ENCODE assay signal across 7 mouse cellular contexts in the genomic region with DNA sequence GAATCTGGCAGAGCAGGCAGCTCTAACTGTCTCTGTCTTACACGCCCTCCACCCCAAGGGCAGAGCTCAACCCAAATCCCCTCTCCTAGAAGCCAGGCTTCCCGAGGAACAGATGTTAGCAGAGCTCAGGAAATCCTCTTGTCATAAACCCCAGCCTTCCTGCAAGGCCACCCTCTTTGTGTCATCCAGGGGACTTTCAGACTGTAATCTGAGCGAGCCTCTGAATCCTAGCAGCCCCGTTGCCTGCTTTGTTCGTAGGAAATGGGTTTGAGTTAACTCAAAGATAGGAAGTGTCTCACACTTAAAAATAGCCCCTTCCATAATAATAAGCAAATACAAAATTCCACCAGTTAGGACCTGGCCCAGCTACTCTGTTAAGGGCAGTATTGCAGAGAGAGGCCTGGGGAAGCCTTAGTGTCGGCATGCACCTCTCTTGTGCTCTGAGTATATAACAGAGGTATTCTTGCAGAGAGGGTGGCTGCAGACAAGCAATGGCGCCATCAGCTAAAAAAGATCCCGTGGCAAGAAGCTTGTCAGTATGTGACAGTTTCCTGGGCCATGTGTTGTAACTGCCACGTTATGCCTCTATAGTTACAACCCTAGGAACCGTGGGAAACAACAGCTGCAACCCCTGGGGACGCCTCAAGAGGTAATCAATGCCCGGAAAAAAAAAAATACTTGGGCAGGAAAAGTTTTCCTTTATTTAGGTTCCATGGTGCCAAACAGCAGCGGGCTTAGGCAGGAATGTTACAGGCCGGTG. TPM values are rescaled to one million over a fixed set of nuclear protein-coding genes. Genes with fewer than 3 reads are reported as not detected.
DNase-seq lines count a peak whose midpoint lies in the region; ATAC-seq and TF ChIP-seq lines count a peak whose summit lies in the region.

No protein-coding gene starts in this region.

- peak; percentile 33 to 51 for DNase-seq in spleen, postnatal 36 days (ENCODE audit: low spot score in 2 of 2)
- DNase-seq in spleen, adult 12 weeks (ENCODE audit: low spot score), result no peak
- no peak for DNase-seq in liver, embryonic 13.5 days
- peak; percentile 61 for DNase-seq in thymus, adult 2 months
- DNase-seq in gastrocnemius, postnatal 14 days, result no peak
- no peak for DNase-seq in layer of hippocampus, adult 9-11 months

- H3K27ac ChIP-seq in heart, embryonic 16.5 days (ENCODE audit: low read length), result peak overlapping the region; percentile 86
- H3K27ac ChIP-seq in liver, embryonic 13.5 days, result peak overlapping the region; percentile 82
- H3K27ac ChIP-seq in thymus, adult 2 months (ENCODE audit: control insufficient read depth, insufficient read depth, low read length), result peak overlapping the region; percentile 97

- intact Hi-C loops in gastrocnemius, postnatal 14 days (cut with DNase I; ENCODE audit: low total_unique reads), result no loop called here

- TF ChIP-seq POLR2A in thymus, adult 2 months (IDR thresholded peaks at IDR 0.05; ENCODE audit: control insufficient read depth, extremely low read depth, insufficient read depth, low read length, poor library complexity), result no peak

- H3K9me3 ChIP-seq in heart, embryonic 16.5 days (replicated peaks; ENCODE audit: control insufficient read depth, low read length), result no peaks in the 10 kb centered on the region
- no peaks in the 10 kb centered on the region for H3K9me3 ChIP-seq in liver, embryonic 13.5 days (replicated peaks)

- TF ChIP-seq CTCF in thymus, adult 2 months (IDR thresholded peaks at IDR 0.05; ENCODE audit: borderline replicate concordance, control insufficient read depth, extremely low read depth, insufficient read depth, low read length, poor library complexity), result no peak

- peak overlapping the region; percentile 22 for H3K4me2 ChIP-seq in heart, embryonic 16.5 days (ENCODE audit: low read depth, low read length)
- H3K4me2 ChIP-seq in liver, embryonic 13.5 days, result no peak overlapping the region

- 17% methylated on average over 14 of the region's 14 CpGs for WGBS in heart, embryonic 16.5 days
- 22% methylated on average over 14 of the region's 14 CpGs for WGBS in liver, embryonic 13.5 days (ENCODE audit: insufficient replicate concordance)
- WGBS in thymus, adult 2 months, result 7% methylated on average over 14 of the region's 14 CpGs

- peak overlapping the region; percentile 50 for H3K9ac ChIP-seq in heart, embryonic 16.5 days (ENCODE audit: low read length)
- no peak overlapping the region for H3K9ac ChIP-seq in liver, embryonic 13.5 days

- H3K36me3 ChIP-seq in heart, embryonic 16.5 days (ENCODE audit: control insufficient read depth, insufficient read depth), result no peaks in the 10 kb centered on the region
- no peaks in the 10 kb centered on the region for H3K36me3 ChIP-seq in liver, embryonic 13.5 days
- no peaks in the 10 kb centered on the region for H3K36me3 ChIP-seq in thymus, adult 2 months (ENCODE audit: control insufficient read depth, insufficient read depth, low read length)

- no peaks in the 10 kb centered on the region for H3K27me3 ChIP-seq in heart, embryonic 16.5 days (ENCODE audit: control insufficient read depth, insufficient read depth, low read length)
- H3K27me3 ChIP-seq in liver, embryonic 13.5 days, result no peaks in the 10 kb centered on the region
- no peaks in the 10 kb centered on the region for H3K27me3 ChIP-seq in thymus, adult 2 months (ENCODE audit: control insufficient read depth, insufficient read depth, low read length)

- ATAC-seq in heart, embryonic 16.5 days (replicated peaks; ENCODE audit: extremely low read depth, insufficient read depth, low FRiP score), result peak; percentile 21; the same call in 1 of the 2 replicates
- ATAC-seq in liver, embryonic 13.5 days (ENCODE audit: low read depth), result 0 out of 2 replicates have a peak, but pooled peaks have one; percentile 4

- peaks cover 21% of the 10 kb centered on the region for H3K4me1 ChIP-seq in heart, embryonic 16.5 days (ENCODE audit: control insufficient read depth, insufficient read depth, low read length)
- H3K4me1 ChIP-seq in liver, embryonic 13.5 days (replicated peaks), result peaks cover 43% of the 10 kb centered on the region
- peaks cover 45% of the 10 kb centered on the region for H3K4me1 ChIP-seq in thymus, adult 2 months (replicated peaks; ENCODE audit: control insufficient read depth, insufficient read depth, low read length)

- H3K4me3 ChIP-seq in heart, embryonic 16.5 days (ENCODE audit: low read length), result no peak overlapping the region
- no peak overlapping the region for H3K4me3 ChIP-seq in liver, embryonic 13.5 days (replicated peaks)
- H3K4me3 ChIP-seq in thymus, adult 2 months (ENCODE audit: control insufficient read depth, insufficient read depth, low read length), result no peak overlapping the region

RNA-seq across cellular contexts. Expression of a gene that starts 17.1 kb away (rescaled TPM):
- polyA plus RNA-seq in heart, embryonic 16.5 days (2015; fragmentation: Nextera tagmentation; extraction: Ambion mirVana), result 1.4 TPM in 1 of 2 replicates, not detected in the other
- 0.32 and 0.86 TPM in 2 replicates for polyA plus RNA-seq in liver, embryonic 13.5 days (2015; fragmentation: Nextera tagmentation; extraction: Ambion mirVana)
- polyA plus RNA-seq in thymus, adult 2 months (2012; rRNA removed), result not detected in 2 replicates
- total RNA-seq in gastrocnemius, postnatal 14 days (2021), result 1 to 10 TPM; 1.1 to 1.5 TPM

RNA-seq across cellular contexts. Expression of a gene that starts 48.8 kb away (rescaled TPM):
- 12.4 and 12.7 TPM in 2 replicates for polyA plus RNA-seq in heart, embryonic 16.5 days (2015; fragmentation: Nextera tagmentation; extraction: Ambion mirVana)
- 8.4 and 12.7 TPM in 2 replicates for polyA plus RNA-seq in liver, embryonic 13.5 days (2015; fragmentation: Nextera tagmentation; extraction: Ambion mirVana)
- 5.6 and 6.3 TPM in 2 replicates for polyA plus RNA-seq in thymus, adult 2 months (2012; rRNA removed)
- total RNA-seq in gastrocnemius, postnatal 14 days (2021), result 1 to 10 TPM; 3.7 to 3.9 TPM

Comparison
In these comparisons a context has a peak if more than half of its experiments do, and no peak if none do; other contexts are left out.
1. DNase-seq: peak in spleen, postnatal 36 days (2 of 2) and thymus, adult 2 months (single experiment); none in spleen, adult 12 weeks (single experiment), liver, embryonic 13.5 days (single experiment), gastrocnemius, postnatal 14 days (single experiment) and layer of hippocampus, adult 9-11 months (single experiment).
2. Peak in every context shown above with its lines, with median percentiles within 50 percentile points of each other: H3K27ac ChIP-seq.